Mouse (Mus musculus) bone marrow macrophage, adult 2 months (primary cell): ENCODE results near the gene Scarb1. TPM values are rescaled to one million over a fixed set of nuclear protein-coding genes. Genes with fewer than 3 reads are reported as not detected.

Source experiments
- H3K27ac ChIP-seq: 2 replicates; pipeline ENCODE4 v1.5.1; 2012; ENCODE audit warnings: low read depth, low read length; ENCODE audit not compliant: insufficient read depth
- H3K4me1 ChIP-seq: 2 replicates; pipeline ENCODE4 v1.6.1; 2012; ENCODE audit warnings: low read length; ENCODE audit not compliant: control insufficient read depth, insufficient read depth
- H3K4me3 ChIP-seq: 2 replicates; pipeline ENCODE4 v1.5.1; 2012; ENCODE audit warnings: mild to moderate bottlenecking, low read length, moderate library complexity; ENCODE audit not compliant: insufficient read depth
- CTCF ChIP-seq: IDR thresholded peaks from 2 replicates; pipeline ENCODE4 v1.5.1; 2012; ENCODE audit warnings: low read depth, mild to moderate bottlenecking, low read length, moderate library complexity
- POLR2A ChIP-seq: IDR thresholded peaks from 2 replicates; pipeline ENCODE4 v1.6.1; 2012; ENCODE audit warnings: mild to moderate bottlenecking, low read depth, low read length, borderline replicate concordance
- polyA plus RNA-seq: library from polyadenylated mRNA; stranded (reverse); fragments of >200 nt; gene quantifications from 2 replicates; pipeline ENCODE4 v1.2.4, GENCODE M21; 2012; ENCODE audit not compliant: missing spikeins, insufficient read depth, insufficient read length

The Scarb1 gene
- polyA plus RNA-seq, 1 experiment: 120 TPM

DNA sequence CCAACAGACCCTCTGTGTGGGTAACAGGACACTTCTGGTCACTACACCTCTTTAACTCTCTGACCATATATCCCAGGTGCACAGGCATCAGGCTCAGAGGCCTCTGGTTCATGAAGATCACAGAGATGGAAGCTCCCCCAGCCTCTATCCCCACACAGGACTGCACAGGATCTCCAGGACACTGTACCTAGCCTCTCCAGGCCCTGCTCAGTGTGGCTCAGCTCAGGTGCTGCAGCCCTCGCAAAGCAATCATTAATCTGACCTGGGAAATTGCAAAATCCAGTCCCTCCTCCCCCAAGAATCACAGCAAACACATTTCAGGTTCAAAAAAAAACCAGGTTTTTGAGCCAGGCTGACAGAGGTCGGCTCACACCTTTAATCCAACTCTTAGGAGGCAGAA is 29.9 kb downstream of the Scarb1 start:
- Histone ChIP-seq H3K27ac (no peak overlapping the region), H3K4me1 (peaks cover 45% of the 10 kb centered on the region), H3K4me3 (no peak overlapping the region)
- TF ChIP-seq CTCF (no peak), POLR2A (no peak)

DNA sequence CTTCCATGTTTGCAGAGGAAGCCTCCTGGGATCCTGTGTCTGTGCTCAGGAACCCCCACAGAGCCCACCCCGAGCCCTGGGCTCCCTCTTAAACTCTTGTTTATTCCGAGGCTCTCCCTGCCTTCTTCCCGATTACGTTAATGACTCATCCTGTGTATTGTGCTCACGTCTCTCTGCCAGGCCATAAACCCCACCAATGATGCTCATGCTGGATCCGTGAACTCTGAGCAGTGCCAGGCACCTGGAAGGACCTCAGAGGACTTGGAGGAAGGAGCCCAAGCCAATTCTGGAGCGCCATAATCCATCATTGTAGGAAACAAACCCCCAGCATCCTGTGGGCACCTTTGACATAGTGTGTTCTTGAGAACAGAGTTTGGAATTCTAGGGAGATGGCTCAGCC is 31.7 kb downstream of the Scarb1 start:
- no peak overlapping the region for H3K4me3 ChIP-seq
- no peak overlapping the region for H3K27ac ChIP-seq
- TF ChIP-seq POLR2A (no peak), CTCF (no peak)
- peaks cover 36% of the 10 kb centered on the region for H3K4me1 ChIP-seq

DNA sequence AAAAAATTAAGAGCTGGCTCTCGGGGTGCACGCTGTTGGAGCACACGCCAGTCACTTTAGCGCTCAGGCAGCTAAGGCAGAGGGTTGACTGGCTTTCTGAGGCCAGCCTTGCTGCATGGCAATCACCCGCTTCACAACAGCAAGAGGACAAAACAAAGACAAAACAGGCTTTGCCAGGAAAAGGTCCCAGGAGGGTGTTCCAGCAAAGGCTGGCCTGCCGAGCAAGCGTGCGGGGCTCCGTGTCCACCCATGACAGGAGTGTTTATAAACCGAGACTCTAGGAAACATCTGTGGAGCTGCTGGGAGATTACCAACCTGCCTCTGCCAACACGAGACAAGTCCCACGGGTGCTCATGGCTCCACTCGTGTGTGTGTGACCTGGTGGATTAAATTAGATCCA is 34.1 kb downstream of the Scarb1 start:
- TF ChIP-seq POLR2A (no peak), CTCF (no peak)
- Histone ChIP-seq H3K4me1 (peaks cover 16% of the 10 kb centered on the region), H3K4me3 (no peak overlapping the region), H3K27ac (no peak overlapping the region)

DNA sequence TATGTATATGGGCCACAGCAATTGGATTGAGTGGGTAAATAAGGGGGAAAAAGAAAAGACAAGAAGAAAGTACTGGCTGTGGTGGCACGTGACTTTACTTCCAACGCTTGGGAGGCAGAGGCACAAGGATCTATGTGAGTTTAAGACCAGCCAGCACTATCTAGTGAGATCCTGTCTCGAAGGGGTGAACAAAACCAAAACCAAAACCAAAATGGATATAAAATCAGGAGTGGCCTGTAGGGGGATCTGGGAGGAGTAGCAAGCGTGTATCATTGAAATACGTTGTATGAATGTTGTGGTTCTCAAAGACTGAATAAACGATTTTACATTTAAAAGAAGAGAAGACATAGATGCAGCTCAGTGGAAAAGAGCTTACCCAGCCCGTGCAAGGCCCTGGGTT is 34.5 kb downstream of the Scarb1 start:
- peaks cover 12% of the 10 kb centered on the region for H3K4me1 ChIP-seq

DNA sequence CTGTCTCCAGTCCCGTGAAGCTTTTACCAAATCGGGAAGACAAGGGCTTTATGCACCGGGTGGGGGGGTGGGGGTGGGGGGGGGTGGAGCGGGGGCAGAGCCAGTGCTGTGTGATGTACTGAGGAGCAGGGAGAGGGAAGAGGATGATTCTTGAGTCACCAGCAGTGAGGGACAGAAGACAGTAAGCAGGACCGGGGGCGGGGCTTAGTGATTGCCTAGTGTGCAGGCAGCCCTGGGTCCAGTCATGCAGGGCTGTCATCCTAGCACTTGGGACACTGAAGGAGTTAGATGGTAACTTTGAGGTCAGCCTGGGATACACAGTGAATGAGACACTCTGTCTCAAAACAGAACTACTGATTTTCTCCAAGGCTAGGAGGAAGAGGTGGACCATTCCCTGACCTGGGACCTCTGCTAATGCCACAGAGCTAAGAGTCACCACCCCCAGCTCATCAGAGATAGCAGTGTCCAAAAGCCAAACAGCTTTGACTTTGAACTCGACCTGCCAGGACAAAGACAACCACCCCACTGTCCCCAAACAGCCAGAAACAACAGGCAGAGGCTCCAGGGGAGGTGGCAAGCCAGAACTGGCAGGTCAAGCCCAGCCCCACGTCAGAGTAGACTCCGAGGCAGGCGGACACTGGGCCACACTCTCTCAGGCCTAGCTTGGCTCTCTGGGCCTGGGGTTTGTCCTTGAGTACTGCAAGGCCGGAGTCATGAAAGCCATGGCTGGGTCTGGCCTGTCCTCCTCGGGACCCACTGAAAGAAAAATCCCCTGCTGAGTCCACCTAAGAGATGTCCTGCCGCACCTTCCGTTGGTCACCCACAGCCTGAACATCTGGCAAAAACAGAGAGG is 35.4 kb downstream of the Scarb1 start:
- Histone ChIP-seq H3K4me1 (peaks cover 7% of the 10 kb centered on the region; the same call in 1 of the 2 replicates), H3K4me3 (no peak overlapping the region), H3K27ac (no peak overlapping the region)
- no peak for TF ChIP-seq POLR2A
- TF ChIP-seq CTCF: no peak

More for the DNA sequence above, 34.5 kb downstream of the Scarb1 start:
- no peak overlapping the region for H3K4me3 ChIP-seq
- no peak for TF ChIP-seq CTCF
- TF ChIP-seq POLR2A: no peak
- no peak overlapping the region for H3K27ac ChIP-seq

DNA sequence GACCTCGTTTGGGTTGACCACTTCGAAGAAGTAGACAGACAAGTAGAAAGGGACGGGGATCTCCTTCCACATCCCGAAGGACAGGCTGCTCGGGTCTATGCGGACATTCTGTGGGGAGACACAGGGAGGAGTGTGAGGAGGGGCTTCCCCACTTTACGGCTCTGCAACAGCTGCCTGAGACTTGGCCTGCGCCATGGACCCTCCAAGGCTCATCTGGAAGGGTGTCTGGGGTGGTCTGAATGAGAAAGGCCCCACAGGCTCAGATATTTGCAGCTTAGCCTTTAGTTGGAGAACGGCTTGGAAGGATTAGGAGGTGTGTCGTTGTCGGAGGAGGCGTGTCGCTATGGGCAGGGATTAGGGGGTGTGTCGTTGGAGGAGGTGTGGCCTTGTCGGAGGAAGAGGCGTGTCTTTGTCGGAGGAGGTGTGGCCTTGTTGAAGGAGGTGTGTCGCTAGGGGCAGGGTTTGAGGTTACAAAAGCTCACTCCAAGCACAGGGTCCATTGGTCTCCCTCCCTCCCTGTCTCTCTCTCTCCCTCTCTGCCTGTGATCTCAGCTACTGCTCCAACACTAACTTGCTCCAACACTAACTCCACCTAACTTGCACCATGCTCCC is 36.5 kb downstream of the Scarb1 start:
- H3K27ac ChIP-seq: no peak overlapping the region
- no peak overlapping the region for H3K4me3 ChIP-seq
- H3K4me1 ChIP-seq: 0 out of 2 replicates have a peak, but pooled peaks cover 5% of the 10 kb centered on the region

DNA sequence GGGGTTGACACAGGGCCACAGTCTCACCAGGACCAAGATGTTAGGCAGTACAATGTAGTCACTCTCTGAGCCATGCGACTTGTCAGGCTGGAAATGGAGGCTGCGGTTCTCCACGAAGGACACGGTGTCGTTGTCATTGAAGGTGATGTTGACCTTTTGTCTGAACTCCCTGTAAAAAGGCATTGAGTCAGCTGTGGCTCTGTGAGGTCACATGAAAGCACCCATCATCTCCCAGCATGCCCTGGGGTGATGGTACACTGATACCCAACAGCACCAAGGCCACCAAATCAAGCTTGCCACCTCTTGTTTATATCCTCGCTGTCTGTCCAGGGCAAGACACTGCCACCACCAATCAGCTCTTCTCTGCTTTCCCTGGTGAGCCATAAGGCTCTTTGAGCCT is 37.8 kb downstream of the Scarb1 start:
- no peak for TF ChIP-seq CTCF
- TF ChIP-seq POLR2A: no peak
- Histone ChIP-seq H3K27ac (no peak overlapping the region), H3K4me3 (no peak overlapping the region), H3K4me1 (0 out of 2 replicates have a peak, but pooled peaks cover 2% of the 10 kb centered on the region)

More for the DNA sequence above, 36.5 kb downstream of the Scarb1 start:
- TF ChIP-seq CTCF (no peak), POLR2A (no peak)

DNA sequence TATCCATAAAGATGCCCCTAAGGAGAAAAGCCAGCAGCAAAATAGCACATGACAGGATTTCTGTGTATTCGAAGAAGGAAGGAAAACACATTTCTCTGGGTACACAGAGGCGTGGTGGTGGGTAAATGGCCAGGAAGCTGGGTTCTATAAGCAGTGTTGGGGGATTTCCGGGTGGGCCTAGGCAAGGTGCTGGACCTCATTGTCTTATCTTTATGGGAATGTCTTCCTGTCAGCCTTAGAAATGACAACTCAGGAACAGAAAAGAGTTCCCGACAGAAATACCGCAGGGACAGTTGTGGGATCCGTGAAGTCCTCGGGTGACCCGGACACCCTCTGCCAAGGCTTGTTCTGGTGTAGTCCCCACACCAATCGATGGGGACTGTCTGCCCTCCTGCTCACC is 42.7 kb downstream of the Scarb1 start:
- H3K27ac ChIP-seq: no peak overlapping the region
- TF ChIP-seq CTCF (no peak), POLR2A (no peak)
- H3K4me1 ChIP-seq: no peaks in the 10 kb centered on the region
- H3K4me3 ChIP-seq: no peak overlapping the region

DNA sequence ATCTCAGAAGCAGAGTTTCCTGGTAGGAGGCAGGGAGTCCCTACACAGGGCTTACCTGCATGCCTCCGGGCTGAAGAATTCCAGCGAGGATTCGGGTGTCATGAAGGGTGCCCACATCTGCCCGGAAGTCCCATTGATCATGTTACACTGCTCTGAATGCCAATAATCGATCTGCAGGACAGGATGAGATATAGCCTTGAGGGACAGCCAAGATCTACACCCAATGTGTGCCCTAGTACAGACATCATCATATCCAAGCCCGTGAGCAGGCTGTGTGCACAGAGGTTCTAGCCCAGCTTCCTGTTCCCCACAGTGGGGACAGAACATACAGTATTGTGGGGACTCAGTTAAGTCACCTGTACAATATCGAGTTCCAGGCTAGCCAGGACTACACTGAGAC is 43.7 kb downstream of the Scarb1 start:
- TF ChIP-seq CTCF (no peak), POLR2A (no peak)
- Histone ChIP-seq H3K27ac (no peak overlapping the region), H3K4me1 (peaks cover 9% of the 10 kb centered on the region), H3K4me3 (no peak overlapping the region)

DNA sequence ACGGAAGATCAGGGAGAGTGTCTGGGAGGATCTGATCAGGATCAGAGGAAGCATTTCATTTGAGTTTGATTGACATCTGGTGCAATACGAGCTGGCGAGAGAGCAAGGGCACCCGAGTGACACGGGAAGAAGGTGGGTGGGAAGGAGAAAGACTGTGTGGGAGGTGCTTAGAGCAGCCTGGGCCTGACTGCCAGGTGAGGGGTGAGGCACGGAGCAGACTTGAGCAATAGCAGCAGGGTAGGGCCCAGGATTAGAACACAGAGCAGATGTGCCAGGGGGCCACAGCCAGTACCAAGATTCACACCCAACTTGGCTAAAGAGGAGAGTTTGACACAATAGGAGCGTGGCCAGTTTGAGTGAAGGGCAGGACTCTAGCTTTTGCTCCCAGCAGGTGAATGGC is 47.9 kb downstream of the Scarb1 start:
- H3K27ac ChIP-seq: no peak overlapping the region
- H3K4me1 ChIP-seq: peaks cover 19% of the 10 kb centered on the region
- no peak for TF ChIP-seq CTCF
- no peak for TF ChIP-seq POLR2A
- no peak overlapping the region for H3K4me3 ChIP-seq
